Mouse (Mus musculus) lung, embryonic 14.5 days (tissue): Measurements from ENCODE around the gene Guca1a. TPM values are rescaled to one million over a fixed set of nuclear protein-coding genes. Genes with fewer than 3 reads are reported as not detected.

ENCODE experiments used
- ATAC-seq: fragments of 200-750 bp; cut with Nextera tagmentation; 2 replicates; pipeline ENCODE4 v1.8.0; 2017; ENCODE audit warnings: mild to moderate bottlenecking, moderate TSS enrichment, moderate library complexity; ENCODE audit not compliant: insufficient read depth
- DNase-seq: peaks from one replicate; pipeline ENCODE4 v3.0.0-alpha.2; 2015
- H3K27ac ChIP-seq: fragments of 300-500 bp; sonication (generic); 2 replicates; pipeline ENCODE4 v1.5.1; 2014; ENCODE audit warnings: low read depth, mild to moderate bottlenecking, moderate library complexity
- H3K27me3 ChIP-seq: fragments of 300-500 bp; sonication (generic); 2 replicates; pipeline ENCODE4 v1.6.1; 2014; ENCODE audit warnings: low read length, control low read depth; ENCODE audit not compliant: insufficient read depth
- H3K36me3 ChIP-seq: fragments of 300-500 bp; sonication (generic); 2 replicates; pipeline ENCODE4 v1.6.1; 2014; ENCODE audit warnings: control low read depth; ENCODE audit not compliant: insufficient read depth
- H3K4me1 ChIP-seq: fragments of 300-500 bp; sonication (generic); 2 replicates; pipeline ENCODE4 v1.6.1; 2014; ENCODE audit warnings: antibody characterized with exemption, control low read depth; ENCODE audit not compliant: insufficient read depth
- H3K4me2 ChIP-seq: fragments of 300-500 bp; sonication (generic); 2 replicates; pipeline ENCODE4 v1.6.1; 2014; ENCODE audit warnings: mild to moderate bottlenecking
- H3K4me3 ChIP-seq: fragments of 300-500 bp; sonication (generic); 2 replicates; pipeline ENCODE4 v1.5.1; 2014; ENCODE audit warnings: low read depth, low read length
- H3K9ac ChIP-seq: fragments of 300-500 bp; sonication (generic); 2 replicates; pipeline ENCODE4 v1.6.1; 2014
- H3K9me3 ChIP-seq: fragments of 300-500 bp; sonication (generic); 2 replicates; pipeline ENCODE4 v1.6.1; 2016; ENCODE audit warnings: low read depth, low read length, control low read depth
- CTCF ChIP-seq: IDR thresholded peaks from 2 replicates; pipeline ENCODE4 v1.5.1; 2016; ENCODE audit warnings: antibody characterized with exemption, low read depth
- WGBS: fragments of 180-500 bp; shearing (Covaris S2); extraction: QIAGEN DNeasy Blood & Tissue Kit; methylation state at CpG from one replicate; pipeline ENCODE4 v1.1.7; 2014; 5-methylcytosine and 5-hydroxymethylcytosine counted together
- polyA plus RNA-seq: library from polyadenylated mRNA; unstranded; fragments of >200 nt; fragmentation: Nextera tagmentation; extraction: Ambion mirVana; gene quantifications from 2 replicates; pipeline ENCODE4 v1.2.1, GENCODE M21; 2014

Gene Guca1a
- polyA plus RNA-seq, 1 experiment from 2014 or later: 1.6 TPM

DNA sequence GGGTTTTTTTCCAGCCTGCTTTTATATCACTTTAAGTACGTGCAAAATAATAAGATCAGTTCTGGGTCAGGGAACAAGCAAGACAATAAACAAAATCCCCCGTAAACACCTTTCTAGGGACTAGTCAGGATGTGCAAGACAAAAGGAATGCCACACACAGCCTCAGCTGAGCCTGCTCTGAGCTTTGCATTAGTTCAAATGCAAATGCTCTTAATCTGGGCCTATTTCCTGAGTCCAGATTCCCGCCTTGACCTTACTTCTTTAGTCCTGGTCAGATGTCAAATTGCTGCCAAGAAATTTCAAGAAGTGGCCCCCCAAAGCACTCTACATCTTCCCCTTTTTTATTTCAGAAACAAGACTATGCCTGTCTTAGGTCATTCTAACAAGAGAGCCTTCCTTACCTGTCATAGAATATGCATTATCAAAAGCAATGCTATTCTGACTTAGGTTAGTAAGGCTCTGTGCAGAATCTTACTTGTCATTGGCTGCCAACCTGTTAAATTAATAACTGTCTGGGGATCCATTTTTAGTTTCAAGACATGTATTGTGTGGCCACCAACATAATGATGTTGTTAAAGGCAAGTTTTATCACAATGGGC lies 50.6 kb downstream of the Guca1a start:
- peaks cover 22% of the 10 kb centered on the region; the same call in 1 of the 2 replicates for H3K9me3 ChIP-seq
- H3K4me3 ChIP-seq: no peak overlapping the region
- ATAC-seq (no peak), DNase-seq (no peak)
- H3K4me2 ChIP-seq: no peak overlapping the region
- no peak for TF ChIP-seq CTCF
- peaks cover 93% of the 10 kb centered on the region for H3K36me3 ChIP-seq
- no peak overlapping the region for H3K9ac ChIP-seq
- 94% methylated on average over 3 of the region's 3 CpGs for WGBS
- no peak overlapping the region for H3K27ac ChIP-seq
- no peaks in the 10 kb centered on the region for H3K4me1 ChIP-seq
- H3K27me3 ChIP-seq: no peaks in the 10 kb centered on the region

Other genes with a start within 250 kb of the Guca1a start
- gene Mrps10, start 31.7 kb downstream of the Guca1a start, polyA plus RNA-seq: 84.1 and 86.9 TPM in 2 replicates
- 0.41 and 0.49 TPM in 2 replicates for gene Guca1b, start 15.2 kb downstream of the Guca1a start, polyA plus RNA-seq
- gene AI661453, start 36.0 kb upstream of the Guca1a start, polyA plus RNA-seq: 2.4 TPM in 2 replicates
- 0.13 TPM in 1 of 2 replicates, not detected in the other for gene 1700001C19Rik, start 36.8 kb upstream of the Guca1a start, polyA plus RNA-seq
- gene Taf8, start 101.7 kb upstream of the Guca1a start, polyA plus RNA-seq: 22.1 and 26.8 TPM in 2 replicates
- gene Ccnd3, start 104.5 kb upstream of the Guca1a start, polyA plus RNA-seq: 289 and 308 TPM in 2 replicates
- gene Bysl, start 210.9 kb upstream of the Guca1a start, polyA plus RNA-seq: 24.2 and 25.4 TPM in 2 replicates
- gene Med20, start 211.0 kb upstream of the Guca1a start, polyA plus RNA-seq: 45.5 and 49.2 TPM in 2 replicates
- 0.74 and 1.8 TPM in 2 replicates for gene Gm20517, start 211.0 kb upstream of the Guca1a start, polyA plus RNA-seq
- 5.0 and 5.6 TPM in 2 replicates for gene Usp49, start 230.1 kb upstream of the Guca1a start, polyA plus RNA-seq